Mouse (Mus musculus): ENCODE results near the gene Cntd1. TPM values are rescaled to one million over a fixed set of nuclear protein-coding genes. Genes with fewer than 3 reads are reported as not detected.
A peak's percentile ranks its signal among the peaks of the same experiment; 100 is the strongest.

Gene Cntd1
- polyA plus RNA-seq, 1 experiment, result 1.6 TPM

- WGBS, result 48% methylated on average over 6 of the region's 6 CpGs
Measured at GRCm38 (mm10) chr11:101334516-101334915, 55.7 kb downstream of the Cntd1 start.

GRCm38 (mm10) chr11:101335685-101336084 is 56.9 kb downstream of the Cntd1 start:
- H3K4me3 ChIP-seq (ENCODE audit: insufficient read depth, low read depth, low read length), result no peak overlapping the region
- 0 out of 2 replicates have a peak, but pooled peaks cover 4% of the 10 kb centered on the region for H3K4me1 ChIP-seq (ENCODE audit: control insufficient read depth, insufficient read depth, low read length)
- peak; percentile 60 for DNase-seq
- no peaks in the 10 kb centered on the region for H3K27me3 ChIP-seq (replicated peaks; ENCODE audit: control insufficient read depth, insufficient read depth, low read length)
- TF ChIP-seq POLR2A (IDR thresholded peaks at IDR 0.05; ENCODE audit: low read depth, low read length), result no peak
- peak; percentile 57 for TF ChIP-seq CTCF (conservative IDR thresholded peaks at IDR 0.05; ENCODE audit: insufficient read depth, insufficient read length, low read depth, low read length)
- H3K27ac ChIP-seq (ENCODE audit: insufficient read depth, low read depth, low read length), result no peak overlapping the region
- 82% methylated on average over 9 of the region's 9 CpGs for WGBS
- H3K36me3 ChIP-seq (ENCODE audit: control insufficient read depth, insufficient read depth, low read length), result no peaks in the 10 kb centered on the region

More at GRCm38 (mm10) chr11:101334516-101334915, 55.7 kb downstream of the Cntd1 start:
- Histone ChIP-seq H3K36me3 (ENCODE audit: control insufficient read depth, insufficient read depth, low read length) (no peaks in the 10 kb centered on the region), H3K27ac (ENCODE audit: insufficient read depth, low read depth, low read length) (no peak overlapping the region), H3K27me3 (replicated peaks; ENCODE audit: control insufficient read depth, insufficient read depth, low read length) (no peaks in the 10 kb centered on the region), H3K4me1 (ENCODE audit: control insufficient read depth, insufficient read depth, low read length) (0 out of 2 replicates have a peak, but pooled peaks cover 4% of the 10 kb centered on the region), H3K4me3 (ENCODE audit: insufficient read depth, low read depth, low read length) (no peak overlapping the region)
- TF ChIP-seq CTCF (conservative IDR thresholded peaks at IDR 0.05; ENCODE audit: insufficient read depth, insufficient read length, low read depth, low read length) (no peak), POLR2A (IDR thresholded peaks at IDR 0.05; ENCODE audit: low read depth, low read length) (no peak)
- DNase-seq, result no peak

- 5% methylated on average over 9 of the region's 9 CpGs for WGBS
Measured at GRCm38 (mm10) chr11:101338123-101338760, 59.4 kb downstream of the Cntd1 start.

More at GRCm38 (mm10) chr11:101338123-101338760, 59.4 kb downstream of the Cntd1 start:
- TF ChIP-seq CTCF (conservative IDR thresholded peaks at IDR 0.05; ENCODE audit: insufficient read depth, insufficient read length, low read depth, low read length), result no peak
- TF ChIP-seq POLR2A (IDR thresholded peaks at IDR 0.05; ENCODE audit: low read depth, low read length), result no peak
- H3K4me3 ChIP-seq (ENCODE audit: insufficient read depth, low read depth, low read length), result peak overlapping the region; percentile 0; the same call in 1 of the 2 replicates
- no peaks in the 10 kb centered on the region for H3K36me3 ChIP-seq (ENCODE audit: control insufficient read depth, insufficient read depth, low read length)
- no peak for DNase-seq
- H3K27ac ChIP-seq (ENCODE audit: insufficient read depth, low read depth, low read length), result no peak overlapping the region
- H3K4me1 ChIP-seq (ENCODE audit: control insufficient read depth, insufficient read depth, low read length), result 0 out of 2 replicates have a peak, but pooled peaks cover 4% of the 10 kb centered on the region
- H3K27me3 ChIP-seq (replicated peaks; ENCODE audit: control insufficient read depth, insufficient read depth, low read length), result no peaks in the 10 kb centered on the region

Other genes with a start within 250 kb of the Cntd1 start
- gene Naglu, start 209.0 kb upstream of the Cntd1 start, polyA plus RNA-seq (2012; rRNA removed), result 50.6 and 60.6 TPM in 2 replicates
- 0.44 and 0.83 TPM in 2 replicates for gene Hsd17b1, start 200.6 kb upstream of the Cntd1 start, polyA plus RNA-seq (2012; rRNA removed)
- 154 and 200 TPM in 2 replicates for gene Coasy, start 196.4 kb upstream of the Cntd1 start, polyA plus RNA-seq (2012; rRNA removed)
- 56.9 and 67.9 TPM in 2 replicates for gene Mlx, start 191.7 kb upstream of the Cntd1 start, polyA plus RNA-seq (2012; rRNA removed)
- gene Psmc3ip, start 183.6 kb upstream of the Cntd1 start, polyA plus RNA-seq (2012; rRNA removed), result 1.2 and 1.9 TPM in 2 replicates
- 60.0 and 65.2 TPM in 2 replicates for gene Retreg3, start 159.1 kb upstream of the Cntd1 start, polyA plus RNA-seq (2012; rRNA removed)
- gene Tubg1, start 159.1 kb upstream of the Cntd1 start, polyA plus RNA-seq (2012; rRNA removed), result 14.1 and 19.2 TPM in 2 replicates
- 1.4 and 1.8 TPM in 2 replicates for gene Tubg2, start 123.1 kb upstream of the Cntd1 start, polyA plus RNA-seq (2012; rRNA removed)
- 3.4 and 3.6 TPM in 2 replicates for gene Cntnap1, start 108.5 kb upstream of the Cntd1 start, polyA plus RNA-seq (2012; rRNA removed)
- 19.3 and 22.7 TPM in 2 replicates for gene Plekhh3, start 107.7 kb upstream of the Cntd1 start, polyA plus RNA-seq (2012; rRNA removed)
- 0.33 and 0.34 TPM in 2 replicates for gene Ccr10, start 103.6 kb upstream of the Cntd1 start, polyA plus RNA-seq (2012; rRNA removed)
- 44.8 and 48.5 TPM in 2 replicates for gene Ezh1, start 52.5 kb upstream of the Cntd1 start, polyA plus RNA-seq (2012; rRNA removed)
- 75.9 and 86.6 TPM in 2 replicates for gene Ramp2, start 33.0 kb upstream of the Cntd1 start, polyA plus RNA-seq (2012; rRNA removed)
- 112 and 116 TPM in 2 replicates for gene Vps25, start 25.3 kb upstream of the Cntd1 start, polyA plus RNA-seq (2012; rRNA removed)
- gene Wnk4, start 18.4 kb upstream of the Cntd1 start, polyA plus RNA-seq (2012; rRNA removed), result 134 and 160 TPM in 2 replicates
- 540 and 572 TPM in 2 replicates for gene Coa3, start 102 bp downstream of the Cntd1 start, polyA plus RNA-seq (2012; rRNA removed)
- gene Becn1, start 23.3 kb downstream of the Cntd1 start, polyA plus RNA-seq (2012; rRNA removed), result 61.9 and 89.5 TPM in 2 replicates
- gene Psme3, start 37.2 kb downstream of the Cntd1 start, polyA plus RNA-seq (2012; rRNA removed), result 61.6 and 75.5 TPM in 2 replicates
- gene Aoc2, start 46.1 kb downstream of the Cntd1 start, polyA plus RNA-seq (2012; rRNA removed), result 2.6 and 3.1 TPM in 2 replicates
- 12.5 and 14.8 TPM in 2 replicates for gene Aoc3, start 51.6 kb downstream of the Cntd1 start, polyA plus RNA-seq (2012; rRNA removed)
- 322 and 349 TPM in 2 replicates for gene G6pc, start 88.5 kb downstream of the Cntd1 start, polyA plus RNA-seq (2012; rRNA removed)
- gene Aarsd1, start 138.6 kb downstream of the Cntd1 start, polyA plus RNA-seq (2012; rRNA removed), result 26.3 and 29.2 TPM in 2 replicates
- 0.92 and 1.6 TPM in 2 replicates for gene Gm27029, start 145.8 kb downstream of the Cntd1 start, polyA plus RNA-seq (2012; rRNA removed)
- gene Rundc1, start 146.1 kb downstream of the Cntd1 start, polyA plus RNA-seq (2012; rRNA removed), result 24.7 and 27.6 TPM in 2 replicates
- 4.6 and 6.0 TPM in 2 replicates for gene Ptges3l, start 146.3 kb downstream of the Cntd1 start, polyA plus RNA-seq (2012; rRNA removed)
- gene Rpl27, start 163.3 kb downstream of the Cntd1 start, polyA plus RNA-seq (2012; rRNA removed), result 408 and 409 TPM in 2 replicates
- gene Ifi35, start 169.4 kb downstream of the Cntd1 start, polyA plus RNA-seq (2012; rRNA removed), result 25.6 and 29.6 TPM in 2 replicates
- 14.1 and 15.3 TPM in 2 replicates for gene Rnd2, start 186.0 kb downstream of the Cntd1 start, polyA plus RNA-seq (2012; rRNA removed)
- gene Vat1, start 187.2 kb downstream of the Cntd1 start, polyA plus RNA-seq (2012; rRNA removed), result 59.2 and 62.5 TPM in 2 replicates